Mouse (Mus musculus): Measurements from ENCODE around the gene Zfp574. TPM values are rescaled to one million over a fixed set of nuclear protein-coding genes. Genes with fewer than 3 reads are reported as not detected.

The Zfp574 gene
- polyA plus RNA-seq, 1 experiment from 2014 or later: 31.6 TPM

- no peak overlapping the region for H3K9ac ChIP-seq (replicated peaks)
- H3K36me3 ChIP-seq: peaks cover 17% of the 10 kb centered on the region; the same call in 1 of the 2 replicates
- 31% methylated on average over 10 of the region's 10 CpGs for WGBS
- H3K27me3 ChIP-seq (replicated peaks): no peaks in the 10 kb centered on the region
- no peak overlapping the region for H3K27ac ChIP-seq (replicated peaks)
- no peak overlapping the region for H3K4me3 ChIP-seq (replicated peaks)
- 0 out of 2 replicates have a peak, but pooled peaks cover 5% of the 10 kb centered on the region for H3K4me1 ChIP-seq
- no peaks in the 10 kb centered on the region for H3K9me3 ChIP-seq (replicated peaks)
- no peak for ATAC-seq (ENCODE audit: low FRiP score)
- no peak overlapping the region for H3K4me2 ChIP-seq
Observed at GRCm38 (mm10) chr7:25089875-25090274, 17.5 kb downstream of the Zfp574 start.

- no peak overlapping the region for H3K9ac ChIP-seq (replicated peaks)
- H3K4me2 ChIP-seq: no peak overlapping the region
- ATAC-seq (ENCODE audit: low FRiP score): no peak
- no peaks in the 10 kb centered on the region for H3K27me3 ChIP-seq (replicated peaks)
- H3K36me3 ChIP-seq: peaks cover 24% of the 10 kb centered on the region
- no peaks in the 10 kb centered on the region for H3K4me1 ChIP-seq
- no peak overlapping the region for H3K4me3 ChIP-seq (replicated peaks)
- no peak overlapping the region for H3K27ac ChIP-seq (replicated peaks)
- no peaks in the 10 kb centered on the region for H3K9me3 ChIP-seq (replicated peaks)
- WGBS: 80% methylated on average over 3 of the region's 3 CpGs
Observed at GRCm38 (mm10) chr7:25098169-25098568, 25.8 kb downstream of the Zfp574 start.

- H3K27ac ChIP-seq (replicated peaks): no peak overlapping the region
- no peaks in the 10 kb centered on the region for H3K27me3 ChIP-seq (replicated peaks)
- H3K4me3 ChIP-seq (replicated peaks): no peak overlapping the region
- H3K36me3 ChIP-seq: peaks cover 24% of the 10 kb centered on the region
- no peaks in the 10 kb centered on the region for H3K4me1 ChIP-seq
- ATAC-seq (ENCODE audit: low FRiP score): no peak
- H3K4me2 ChIP-seq: no peak overlapping the region
- H3K9ac ChIP-seq (replicated peaks): no peak overlapping the region
- 61% methylated on average over 4 of the region's 4 CpGs for WGBS
- H3K9me3 ChIP-seq (replicated peaks): no peaks in the 10 kb centered on the region
Observed at GRCm38 (mm10) chr7:25099581-25099980, 27.2 kb downstream of the Zfp574 start.

GRCm38 (mm10) chr7:25105411-25106160 lies 33.2 kb downstream of the Zfp574 start:
- Histone ChIP-seq H3K27me3 (replicated peaks) (no peaks in the 10 kb centered on the region), H3K9ac (replicated peaks) (no peak overlapping the region), H3K4me2 (no peak overlapping the region), H3K36me3 (no peaks in the 10 kb centered on the region), H3K4me3 (replicated peaks) (no peak overlapping the region), H3K4me1 (peaks cover 4% of the 10 kb centered on the region; the same call in 1 of the 2 replicates), H3K27ac (replicated peaks) (peak overlapping the region; percentile 54; the same call in 1 of the 2 replicates), H3K9me3 (replicated peaks) (no peaks in the 10 kb centered on the region)
- WGBS: 14% methylated on average over 17 of the region's 17 CpGs
- peak; percentile 59 for ATAC-seq (ENCODE audit: low FRiP score)

- ATAC-seq (ENCODE audit: low FRiP score): no peak
- H3K4me3 ChIP-seq (replicated peaks): no peak overlapping the region
- no peak overlapping the region for H3K9ac ChIP-seq (replicated peaks)
- 46% methylated on average over 17 of the region's 17 CpGs for WGBS
- H3K36me3 ChIP-seq: 0 out of 2 replicates have a peak, but pooled peaks cover 2% of the 10 kb centered on the region
- H3K4me2 ChIP-seq: no peak overlapping the region
- no peaks in the 10 kb centered on the region for H3K27me3 ChIP-seq (replicated peaks)
- peaks cover 4% of the 10 kb centered on the region; the same call in 1 of the 2 replicates for H3K4me1 ChIP-seq
- H3K9me3 ChIP-seq (replicated peaks): no peaks in the 10 kb centered on the region
- H3K27ac ChIP-seq (replicated peaks): no peak overlapping the region
Observed at GRCm38 (mm10) chr7:25106790-25107502, 34.6 kb downstream of the Zfp574 start.

- H3K27ac ChIP-seq (replicated peaks): no peak overlapping the region
- no peaks in the 10 kb centered on the region for H3K9me3 ChIP-seq (replicated peaks)
- H3K4me1 ChIP-seq: peaks cover 4% of the 10 kb centered on the region; the same call in 1 of the 2 replicates
- ATAC-seq (ENCODE audit: low FRiP score): no peak
- H3K4me2 ChIP-seq: no peak overlapping the region
- H3K36me3 ChIP-seq: peaks cover 6% of the 10 kb centered on the region; the same call in 1 of the 2 replicates
- H3K27me3 ChIP-seq (replicated peaks): no peaks in the 10 kb centered on the region
- 80% methylated on average over 12 of the region's 12 CpGs for whole genome bisulfite sequencing
- no peak overlapping the region for H3K9ac ChIP-seq (replicated peaks)
- no peak overlapping the region for H3K4me3 ChIP-seq (replicated peaks)
Observed at GRCm38 (mm10) chr7:25109355-25109754, 37.0 kb downstream of the Zfp574 start.

GRCm38 (mm10) chr7:25110336-25110735 lies 38.0 kb downstream of the Zfp574 start:
- no peak overlapping the region for H3K4me3 ChIP-seq (replicated peaks)
- H3K36me3 ChIP-seq: peaks cover 15% of the 10 kb centered on the region; the same call in 1 of the 2 replicates
- no peak overlapping the region for H3K27ac ChIP-seq (replicated peaks)
- no peak overlapping the region for H3K4me2 ChIP-seq
- no peaks in the 10 kb centered on the region for H3K9me3 ChIP-seq (replicated peaks)
- ATAC-seq (ENCODE audit: low FRiP score): no peak
- peaks cover 4% of the 10 kb centered on the region; the same call in 1 of the 2 replicates for H3K4me1 ChIP-seq
- 95% methylated on average over 9 of the region's 9 CpGs for WGBS
- H3K9ac ChIP-seq (replicated peaks): no peak overlapping the region
- no peaks in the 10 kb centered on the region for H3K27me3 ChIP-seq (replicated peaks)

GRCm38 (mm10) chr7:25112178-25112955 lies 40.0 kb downstream of the Zfp574 start:
- Histone ChIP-seq H3K36me3 (peaks cover 17% of the 10 kb centered on the region; the same call in 1 of the 2 replicates), H3K4me2 (no peak overlapping the region), H3K4me1 (no peaks in the 10 kb centered on the region), H3K27ac (replicated peaks) (no peak overlapping the region), H3K9me3 (replicated peaks) (no peaks in the 10 kb centered on the region), H3K27me3 (replicated peaks) (no peaks in the 10 kb centered on the region), H3K4me3 (replicated peaks) (no peak overlapping the region), H3K9ac (replicated peaks) (no peak overlapping the region)
- WGBS: 89% methylated on average over 17 of the region's 17 CpGs
- ATAC-seq (ENCODE audit: low FRiP score): no peak

- ATAC-seq (ENCODE audit: low FRiP score): no peak
- WGBS: 93% methylated on average over 16 of the region's 16 CpGs
- no peaks in the 10 kb centered on the region for H3K4me1 ChIP-seq
- no peak overlapping the region for H3K9ac ChIP-seq (replicated peaks)
- no peak overlapping the region for H3K4me3 ChIP-seq (replicated peaks)
- H3K27me3 ChIP-seq (replicated peaks): no peaks in the 10 kb centered on the region
- no peak overlapping the region for H3K27ac ChIP-seq (replicated peaks)
- H3K4me2 ChIP-seq: no peak overlapping the region
- peaks cover 17% of the 10 kb centered on the region; the same call in 1 of the 2 replicates for H3K36me3 ChIP-seq
- no peaks in the 10 kb centered on the region for H3K9me3 ChIP-seq (replicated peaks)
Observed at GRCm38 (mm10) chr7:25112956-25113603, 40.7 kb downstream of the Zfp574 start.

- ATAC-seq (ENCODE audit: low FRiP score): no peak
- WGBS: 73% methylated on average over 14 of the region's 25 CpGs
- Histone ChIP-seq H3K4me1 (no peaks in the 10 kb centered on the region), H3K9ac (replicated peaks) (no peak overlapping the region), H3K4me3 (replicated peaks) (no peak overlapping the region), H3K9me3 (replicated peaks) (no peaks in the 10 kb centered on the region), H3K4me2 (no peak overlapping the region), H3K27ac (replicated peaks) (no peak overlapping the region), H3K27me3 (replicated peaks) (no peaks in the 10 kb centered on the region), H3K36me3 (peaks cover 3% of the 10 kb centered on the region; the same call in 1 of the 2 replicates)
Observed at GRCm38 (mm10) chr7:25120061-25120834, 47.9 kb downstream of the Zfp574 start.

All from neural tube, embryonic 15.5 days (tissue).